Comparison of ENCODE assay signal across 24 mouse cellular contexts in genomic region chr13:8499551-8499950, GRCm38 (mm10).
DNase-seq lines count a peak whose midpoint lies in the region; ATAC-seq lines count a peak whose summit lies in the region.
"Had no signal": no experiment of that assay in that cellular context is flagged by ENCODE, and none has a peak within 500 bp of the region (broad histone marks: within the 10 kb centered on the region; RNA-seq: fewer than 3 reads in every experiment).

No protein-coding gene starts in this region.

- no peak overlapping the region for H3K9ac ChIP-seq in hindbrain, embryonic 11.5 days (ENCODE audit: low read depth, low read length)
- no peak overlapping the region for H3K9ac ChIP-seq in hindbrain, embryonic 14.5 days
- H3K9ac ChIP-seq in intestine, embryonic 15.5 days, result no peak overlapping the region
- H3K9ac ChIP-seq: forebrain, embryonic 15.5 days; kidney, embryonic 15.5 days; liver, embryonic 14.5 days; lung, embryonic 14.5 days; stomach, embryonic 15.5 days had no signal

- no peaks in the 10 kb centered on the region for H3K9me3 ChIP-seq in hindbrain, embryonic 11.5 days (ENCODE audit: control insufficient read depth, low read length)
- no peaks in the 10 kb centered on the region for H3K9me3 ChIP-seq in hindbrain, embryonic 14.5 days (ENCODE audit: control insufficient read depth, low read length)
- no peaks in the 10 kb centered on the region for H3K9me3 ChIP-seq in intestine, embryonic 15.5 days
- H3K9me3 ChIP-seq: forebrain, embryonic 15.5 days; G1E; heart, embryonic 10.5 days; kidney, embryonic 15.5 days; stomach, embryonic 15.5 days had no signal

- WGBS in hindbrain, embryonic 11.5 days, result 55% methylated on average over 5 of the region's 5 CpGs
- WGBS in hindbrain, embryonic 14.5 days, result 33% methylated on average over 5 of the region's 5 CpGs
- 78% methylated on average over 5 of the region's 5 CpGs for WGBS in intestine, embryonic 15.5 days

- no peaks in the 10 kb centered on the region for H3K36me3 ChIP-seq in hindbrain, embryonic 11.5 days (ENCODE audit: control insufficient read depth, insufficient read depth, low read length)
- H3K36me3 ChIP-seq in hindbrain, embryonic 14.5 days (replicated peaks; ENCODE audit: control insufficient read depth, insufficient read depth), result no peaks in the 10 kb centered on the region
- H3K36me3 ChIP-seq in intestine, embryonic 15.5 days, result no peaks in the 10 kb centered on the region
- H3K36me3 ChIP-seq: forebrain, embryonic 15.5 days; G1E; heart, embryonic 10.5 days; kidney, embryonic 15.5 days; stomach, embryonic 15.5 days had no signal

- H3K27me3 ChIP-seq in hindbrain, embryonic 11.5 days (ENCODE audit: control insufficient read depth, insufficient read depth, low read length), result no peaks in the 10 kb centered on the region
- no peaks in the 10 kb centered on the region for H3K27me3 ChIP-seq in hindbrain, embryonic 14.5 days (ENCODE audit: control insufficient read depth, insufficient read depth, low read length)
- no peaks in the 10 kb centered on the region for H3K27me3 ChIP-seq in intestine, embryonic 15.5 days (replicated peaks)
- H3K27me3 ChIP-seq: CH12.LX; forebrain, embryonic 15.5 days; kidney, embryonic 15.5 days; stomach, embryonic 15.5 days had no signal

- H3K4me1 ChIP-seq in hindbrain, embryonic 11.5 days (replicated peaks; ENCODE audit: control insufficient read depth, insufficient read depth, low read length), result no peaks in the 10 kb centered on the region
- 0 out of 2 replicates have a peak, but pooled peaks cover 3% of the 10 kb centered on the region for H3K4me1 ChIP-seq in hindbrain, embryonic 14.5 days (replicated peaks; ENCODE audit: control insufficient read depth, insufficient read depth, low read length)
- H3K4me1 ChIP-seq in intestine, embryonic 15.5 days (replicated peaks), result no peaks in the 10 kb centered on the region
- H3K4me1 ChIP-seq: forebrain, embryonic 15.5 days; heart, embryonic 10.5 days; kidney, embryonic 15.5 days; stomach, embryonic 15.5 days had no signal

- H3K4me2 ChIP-seq in hindbrain, embryonic 11.5 days (replicated peaks; ENCODE audit: low read depth, low read length), result no peak overlapping the region
- H3K4me2 ChIP-seq in hindbrain, embryonic 14.5 days (replicated peaks), result no peak overlapping the region
- H3K4me2 ChIP-seq in intestine, embryonic 15.5 days (replicated peaks), result no peak overlapping the region
- H3K4me2 ChIP-seq: forebrain, embryonic 15.5 days; kidney, embryonic 15.5 days; lung, embryonic 14.5 days; stomach, embryonic 15.5 days had no signal

- ATAC-seq in hindbrain, embryonic 11.5 days (ENCODE audit: low FRiP score), result peak; percentile 77
- no peak for ATAC-seq in hindbrain, embryonic 14.5 days (ENCODE audit: low FRiP score)
- ATAC-seq in intestine, embryonic 15.5 days, result peak; percentile 68
- ATAC-seq: forebrain, embryonic 15.5 days had no signal

- DNase-seq in hindbrain, embryonic 11.5 days (ENCODE audit: low spot score), result peak; percentile 19
- no peak for DNase-seq in hindbrain, embryonic 14.5 days (ENCODE audit: low spot score)
- DNase-seq in kidney, postnatal 14 days, result peak; percentile 2
- DNase-seq in kidney, postnatal 4 days, result no peak
- DNase-seq in Muller cell, postnatal 12 days (ENCODE audit: inconsistent ontology term), result peak; percentile 59
- no peak for DNase-seq in thymus, postnatal 25 days
- DNase-seq: adrenal gland, adult 2 months; B cell, adult 2 months; cerebellum, adult 11 months; cerebellum, postnatal 10 days; gastrocnemius, postnatal 10 days; heart, postnatal 4 days; lung, embryonic 14.5 days; right cerebral cortex, adult 18-20 months; thymus, postnatal 36 days had no signal

- no peak overlapping the region for H3K4me3 ChIP-seq in hindbrain, embryonic 11.5 days (ENCODE audit: low read depth, low read length)
- H3K4me3 ChIP-seq in hindbrain, embryonic 14.5 days (replicated peaks; ENCODE audit: low read length), result no peak overlapping the region
- H3K4me3 ChIP-seq in intestine, embryonic 15.5 days (replicated peaks), result no peak overlapping the region
- H3K4me3 ChIP-seq: forebrain, embryonic 15.5 days; heart, embryonic 10.5 days; kidney, embryonic 15.5 days; left cerebral cortex, adult 2 months; stomach, embryonic 15.5 days had no signal

- H3K27ac ChIP-seq in hindbrain, embryonic 11.5 days (ENCODE audit: low read depth, low read length), result no peak overlapping the region
- H3K27ac ChIP-seq in hindbrain, embryonic 14.5 days, result no peak overlapping the region
- no peak overlapping the region for H3K27ac ChIP-seq in intestine, embryonic 15.5 days
- H3K27ac ChIP-seq: forebrain, embryonic 15.5 days; heart, embryonic 10.5 days; kidney, embryonic 15.5 days; left cerebral cortex, adult 2 months; liver, embryonic 14.5 days; stomach, embryonic 15.5 days had no signal

Comparison
In these comparisons a context has a peak if more than half of its experiments do, and no peak if none do; other contexts are left out.
1. DNase-seq: peak in hindbrain, embryonic 11.5 days (single experiment), kidney, postnatal 14 days (single experiment) and Muller cell, postnatal 12 days (single experiment); none in hindbrain, embryonic 14.5 days (single experiment), kidney, postnatal 4 days (0 of 2) and thymus, postnatal 25 days (single experiment).